Mouse (Mus musculus) forebrain, embryonic 12.5 days (tissue): ENCODE results near the gene Heatr6. TPM values are rescaled to one million over a fixed set of nuclear protein-coding genes. Genes with fewer than 3 reads are reported as not detected.

Source experiments
- ATAC-seq: fragments of 200-750 bp; cut with Nextera tagmentation; 2 replicates; pipeline ENCODE4 v1.8.0; 2017; ENCODE audit warnings: moderate TSS enrichment; ENCODE audit not compliant: low FRiP score
- H3K27ac ChIP-seq: fragments of 300-500 bp; sonication (generic); 2 replicates; pipeline ENCODE4 v1.5.1; 2016; ENCODE audit warnings: mild to moderate bottlenecking
- H3K27me3 ChIP-seq: fragments of 300-500 bp; sonication (generic); 2 replicates; pipeline ENCODE4 v1.6.1; 2016; ENCODE audit warnings: mild to moderate bottlenecking
- H3K36me3 ChIP-seq: fragments of 300-500 bp; sonication (generic); replicated peaks from 2 replicates; pipeline ENCODE4 v1.6.1; 2016; ENCODE audit warnings: mild to moderate bottlenecking
- H3K4me1 ChIP-seq: fragments of 300-500 bp; sonication (generic); 2 replicates; pipeline ENCODE4 v1.6.1; 2016
- H3K4me2 ChIP-seq: fragments of 300-500 bp; sonication (generic); 2 replicates; pipeline ENCODE4 v1.6.1; 2016; ENCODE audit warnings: mild to moderate bottlenecking, moderate library complexity
- H3K4me3 ChIP-seq: fragments of 300-500 bp; sonication (generic); replicated peaks from 2 replicates; pipeline ENCODE4 v1.5.1; 2016; ENCODE audit warnings: mild to moderate bottlenecking
- H3K9ac ChIP-seq: fragments of 300-500 bp; sonication (generic); 2 replicates; pipeline ENCODE4 v1.6.1; 2016; ENCODE audit warnings: mild to moderate bottlenecking
- H3K9me3 ChIP-seq: fragments of 300-500 bp; sonication (generic); 2 replicates; pipeline ENCODE4 v1.6.1; 2016
- WGBS: fragments of 180-500 bp; shearing (Covaris S2); methylation state at CpG from one replicate; pipeline ENCODE4 v1.1.7; 2016; 5-methylcytosine and 5-hydroxymethylcytosine counted together
- polyA plus RNA-seq: library from polyadenylated mRNA; unstranded; fragments of >200 nt; fragmentation: Nextera tagmentation; extraction: Ambion mirVana; gene quantifications from 2 replicates; pipeline ENCODE4 v1.2.1, GENCODE M21; 2016

Gene Heatr6
- polyA plus RNA-seq, 1 experiment from 2014 or later: 34.9 TPM

DNA sequence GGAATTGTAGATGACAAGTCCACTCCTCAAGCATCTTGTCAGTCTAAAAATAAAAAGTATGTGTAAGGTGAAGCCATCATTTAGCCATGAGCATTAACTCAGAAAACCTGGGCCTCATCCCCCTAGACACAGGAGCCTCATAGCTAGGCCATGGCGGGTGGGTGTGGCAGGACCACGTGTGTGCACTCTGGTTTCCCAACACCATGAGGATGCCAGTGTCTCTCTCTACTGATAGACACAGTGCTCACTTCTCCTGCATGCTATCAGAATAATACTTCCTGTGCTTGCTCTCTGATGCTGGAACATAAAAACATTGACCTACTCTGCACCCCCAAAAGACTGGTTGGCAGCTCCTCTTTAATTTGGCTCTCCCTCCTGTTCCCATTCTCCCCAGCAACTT, 17.6 kb upstream of the Heatr6 start:
- no peak overlapping the region for H3K9ac ChIP-seq
- no peak overlapping the region for H3K27ac ChIP-seq
- H3K36me3 ChIP-seq: no peaks in the 10 kb centered on the region
- no peak for ATAC-seq
- 89% methylated on average over 2 of the region's 2 CpGs for WGBS
- no peaks in the 10 kb centered on the region for H3K9me3 ChIP-seq
- H3K4me3 ChIP-seq: no peak overlapping the region
- no peaks in the 10 kb centered on the region for H3K4me1 ChIP-seq
- H3K27me3 ChIP-seq: peaks cover 5% of the 10 kb centered on the region
- H3K4me2 ChIP-seq: no peak overlapping the region

DNA sequence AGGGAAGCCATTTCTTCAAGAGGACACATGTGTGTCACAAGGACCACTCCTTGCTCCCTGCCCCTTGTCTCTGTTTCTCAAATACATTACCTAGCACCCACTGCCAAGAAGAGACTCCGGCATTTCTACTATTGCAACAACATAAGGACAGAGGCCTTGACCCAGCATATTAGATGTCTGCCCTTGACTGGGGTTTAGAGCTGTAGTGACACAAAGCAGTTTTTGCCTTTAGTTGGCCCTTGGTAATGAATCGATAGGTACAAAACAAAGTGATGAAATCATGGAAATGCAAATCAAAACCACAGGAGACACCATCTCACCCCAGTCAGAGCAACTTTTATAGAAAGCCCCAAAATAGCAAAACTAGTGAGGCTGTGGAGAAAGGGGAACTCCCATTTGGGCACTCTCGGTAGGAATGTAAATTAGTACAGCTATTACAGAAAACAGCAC, 16.4 kb upstream of the Heatr6 start:
- 86% methylated on average over 3 of the region's 3 CpGs for WGBS
- Histone ChIP-seq H3K36me3 (no peaks in the 10 kb centered on the region), H3K4me3 (no peak overlapping the region), H3K4me2 (no peak overlapping the region), H3K9ac (no peak overlapping the region), H3K9me3 (no peaks in the 10 kb centered on the region), H3K4me1 (no peaks in the 10 kb centered on the region), H3K27ac (no peak overlapping the region), H3K27me3 (peaks cover 10% of the 10 kb centered on the region)
- no peak for ATAC-seq

DNA sequence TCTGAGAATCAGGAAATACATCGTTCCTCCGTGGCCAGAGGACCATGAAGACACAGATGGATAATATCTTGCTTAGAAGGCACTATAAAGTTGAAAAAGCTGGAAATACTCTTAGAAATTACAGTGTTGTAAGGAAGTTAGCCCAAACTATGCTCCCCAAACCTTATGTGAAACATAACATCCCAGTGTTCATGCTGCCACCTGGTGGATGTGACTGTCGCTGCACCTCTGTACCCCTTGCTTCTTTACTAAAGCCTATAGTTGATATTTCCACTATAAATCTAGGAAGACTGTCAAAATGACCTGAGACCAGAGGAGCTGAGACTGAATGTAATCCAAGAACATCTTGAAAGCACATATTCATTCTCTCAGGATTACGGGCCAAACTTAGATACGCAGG, 14.3 kb upstream of the Heatr6 start:
- no peak overlapping the region for H3K9ac ChIP-seq
- no peak overlapping the region for H3K4me3 ChIP-seq
- H3K27ac ChIP-seq: no peak overlapping the region
- H3K9me3 ChIP-seq: no peaks in the 10 kb centered on the region
- H3K27me3 ChIP-seq: peaks cover 15% of the 10 kb centered on the region
- H3K4me2 ChIP-seq: no peak overlapping the region
- 24% methylated on average over 5 of the region's 5 CpGs for WGBS
- ATAC-seq: no peak
- H3K4me1 ChIP-seq: no peaks in the 10 kb centered on the region
- no peaks in the 10 kb centered on the region for H3K36me3 ChIP-seq

DNA sequence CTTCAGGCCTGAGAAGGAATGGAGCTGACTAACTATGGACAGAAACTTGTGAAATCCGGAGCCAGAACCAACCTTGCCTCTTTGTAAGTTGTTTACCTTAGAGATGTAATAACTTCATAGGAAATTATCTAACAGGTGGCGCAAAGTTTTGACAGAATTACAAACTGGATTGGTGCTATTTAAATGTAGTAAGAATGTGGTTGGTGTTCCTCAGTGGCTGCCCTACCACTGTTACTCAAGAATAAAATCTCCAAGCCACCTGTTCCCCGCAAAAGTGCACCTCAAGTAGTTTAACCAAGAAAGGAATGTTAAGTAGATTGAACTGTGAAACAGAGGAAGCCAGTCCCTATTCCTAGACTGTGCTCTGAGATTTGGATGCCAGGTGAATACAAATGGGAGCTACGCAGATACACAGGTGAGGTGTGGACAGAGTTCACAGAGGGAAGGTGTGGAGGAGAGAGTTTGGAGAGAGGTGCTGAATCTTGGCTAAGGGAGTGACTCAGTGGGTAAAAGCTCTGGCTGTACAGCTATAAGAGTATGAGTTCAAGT, 13.0 kb upstream of the Heatr6 start:
- no peak overlapping the region for H3K4me2 ChIP-seq
- H3K9me3 ChIP-seq: no peaks in the 10 kb centered on the region
- no peaks in the 10 kb centered on the region for H3K4me1 ChIP-seq
- ATAC-seq: no peak
- 84% methylated on average over 4 of the region's 4 CpGs for whole genome bisulfite sequencing
- H3K27ac ChIP-seq: no peak overlapping the region
- H3K9ac ChIP-seq: no peak overlapping the region
- no peak overlapping the region for H3K4me3 ChIP-seq
- peaks cover 15% of the 10 kb centered on the region for H3K27me3 ChIP-seq
- no peaks in the 10 kb centered on the region for H3K36me3 ChIP-seq

DNA sequence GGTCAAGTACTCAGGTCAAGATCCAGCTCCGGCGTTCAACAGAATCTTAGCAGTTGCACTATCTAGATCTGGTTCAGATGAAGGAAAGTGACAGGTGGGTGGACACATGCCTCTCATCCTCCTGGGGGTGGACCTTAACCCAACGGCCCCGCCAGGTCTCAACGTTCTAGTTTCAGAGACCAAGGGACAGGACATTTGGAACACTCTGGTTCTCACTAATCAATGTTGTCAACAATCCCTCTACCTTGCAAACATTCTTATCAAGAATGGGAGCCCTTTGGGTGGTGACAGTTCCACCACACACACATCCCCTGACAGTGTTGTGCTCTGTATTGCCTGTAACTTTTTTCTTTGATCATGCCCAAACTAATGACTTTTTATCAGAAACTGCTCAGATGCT, 11.7 kb upstream of the Heatr6 start:
- Histone ChIP-seq H3K27ac (no peak overlapping the region), H3K4me2 (no peak overlapping the region), H3K9me3 (no peaks in the 10 kb centered on the region), H3K4me3 (no peak overlapping the region), H3K36me3 (no peaks in the 10 kb centered on the region), H3K9ac (no peak overlapping the region), H3K27me3 (peaks cover 26% of the 10 kb centered on the region), H3K4me1 (no peaks in the 10 kb centered on the region)
- no peak for ATAC-seq
- 82% methylated on average over 5 of the region's 5 CpGs for WGBS

DNA sequence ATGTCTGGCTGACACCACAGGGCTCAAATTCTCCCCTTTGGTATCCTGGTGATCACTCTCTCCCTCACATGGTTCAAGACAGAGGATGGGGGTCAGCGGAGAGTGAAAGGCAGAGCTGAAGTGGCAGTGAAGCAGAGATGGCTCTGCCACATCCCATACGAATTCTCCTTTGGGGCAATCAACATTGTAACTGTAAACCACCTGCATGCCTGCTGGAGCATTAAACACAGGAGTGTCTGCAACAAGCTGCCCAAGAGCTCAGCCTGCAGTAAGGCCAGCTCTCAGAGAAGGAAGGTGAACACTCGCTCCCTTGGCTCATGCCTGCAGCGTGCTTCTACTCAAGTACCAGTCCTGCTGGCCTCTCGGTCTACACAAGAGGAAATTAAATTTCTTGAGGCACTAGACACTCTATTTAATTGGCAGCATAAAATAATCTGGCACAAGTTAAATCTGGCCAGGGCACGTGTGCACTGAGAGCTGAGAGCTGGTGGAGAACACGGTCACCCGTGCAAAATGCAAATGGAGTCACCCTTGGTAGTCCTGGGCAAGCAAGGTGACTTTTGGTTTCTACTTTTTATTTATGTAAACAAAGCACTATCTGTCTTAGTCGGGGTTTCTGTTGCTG, 10.7 kb upstream of the Heatr6 start:
- Histone ChIP-seq H3K4me1 (no peaks in the 10 kb centered on the region), H3K9ac (no peak overlapping the region), H3K4me3 (no peak overlapping the region), H3K4me2 (no peak overlapping the region), H3K36me3 (no peaks in the 10 kb centered on the region), H3K27me3 (peaks cover 35% of the 10 kb centered on the region), H3K27ac (no peak overlapping the region), H3K9me3 (no peaks in the 10 kb centered on the region)
- ATAC-seq: no peak
- WGBS: 77% methylated on average over 9 of the region's 9 CpGs

DNA sequence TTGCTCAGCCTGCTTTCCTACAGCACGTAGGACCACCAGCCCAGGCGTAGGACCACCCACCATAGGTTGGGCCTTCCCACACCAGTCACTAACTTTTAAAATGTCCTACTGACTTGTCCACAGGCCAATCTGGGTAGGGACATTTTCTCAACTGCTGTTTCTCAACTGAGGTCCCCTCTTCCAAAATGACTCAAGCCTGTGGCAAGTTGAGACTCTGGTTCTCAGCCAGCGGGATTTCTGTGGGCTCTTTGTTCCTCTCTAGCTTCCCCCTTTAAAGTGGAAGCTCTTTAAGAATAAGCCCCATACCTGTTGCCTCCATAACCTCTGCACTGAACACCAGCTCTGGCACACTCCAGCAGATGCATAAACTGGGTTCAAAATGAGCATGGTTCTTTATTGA, 10.0 kb upstream of the Heatr6 start:
- Histone ChIP-seq H3K4me2 (no peak overlapping the region), H3K27ac (no peak overlapping the region), H3K4me3 (no peak overlapping the region), H3K27me3 (peaks cover 42% of the 10 kb centered on the region), H3K9ac (no peak overlapping the region), H3K36me3 (no peaks in the 10 kb centered on the region), H3K9me3 (no peaks in the 10 kb centered on the region), H3K4me1 (no peaks in the 10 kb centered on the region)
- WGBS: 78% methylated on average over 3 of the region's 3 CpGs
- no peak for ATAC-seq

DNA sequence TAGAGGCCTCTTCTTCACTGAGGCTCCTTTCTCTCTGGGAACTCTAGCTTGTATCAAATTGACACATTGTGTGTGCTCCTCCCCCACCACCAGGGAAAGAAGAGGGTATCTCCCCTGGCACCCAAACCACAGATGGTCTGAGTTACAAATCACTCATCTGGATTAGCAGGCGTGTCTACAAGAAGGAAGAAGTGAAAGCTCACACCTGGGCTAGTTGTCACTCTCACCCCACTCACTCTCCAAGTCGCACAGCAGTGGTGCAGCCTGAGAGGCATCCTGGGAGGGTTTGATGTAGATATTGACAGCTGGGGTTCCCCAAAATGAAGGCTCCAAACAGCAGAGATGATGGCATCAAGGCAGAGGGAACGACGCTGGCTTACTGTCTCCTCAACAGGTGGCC, 7.3 kb upstream of the Heatr6 start:
- Histone ChIP-seq H3K9ac (no peak overlapping the region), H3K4me3 (no peak overlapping the region), H3K36me3 (no peaks in the 10 kb centered on the region), H3K4me2 (no peak overlapping the region), H3K27me3 (peaks cover 39% of the 10 kb centered on the region), H3K4me1 (no peaks in the 10 kb centered on the region), H3K27ac (no peak overlapping the region), H3K9me3 (no peaks in the 10 kb centered on the region)
- WGBS: 75% methylated on average over 4 of the region's 4 CpGs
- ATAC-seq: no peak

DNA sequence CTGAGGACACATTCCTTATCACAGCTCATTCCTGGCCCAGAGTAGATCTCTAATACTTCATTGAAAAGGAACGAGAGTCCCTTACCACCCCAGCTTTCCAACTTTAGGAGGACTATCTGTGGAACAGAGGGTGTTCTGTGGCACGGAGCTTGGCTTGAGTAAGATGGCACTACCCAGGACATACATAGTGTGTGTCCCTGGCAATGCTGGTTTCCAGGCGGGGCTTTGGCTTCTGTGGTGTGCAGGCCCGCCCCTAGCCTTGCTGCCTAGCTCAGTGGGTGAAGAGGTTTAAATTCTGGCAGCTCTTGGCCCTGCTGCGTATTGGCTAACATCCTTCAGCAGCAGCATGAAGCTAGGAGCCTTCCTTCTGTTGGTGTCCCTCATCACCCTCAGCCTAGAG, 6.8 kb upstream of the Heatr6 start, which contains the start of gene Wfdc21:
Gene Wfdc21, plus strand, starts transcription at position 260 of the 400 bp plus-strand sequence.
- H3K4me3 ChIP-seq: no peak within 1 kb of the TSS
- H3K27me3 ChIP-seq: peaks cover 37% of the 10 kb centered on the region
- no peak within 1 kb of the TSS for H3K9ac ChIP-seq
- H3K36me3 ChIP-seq: no peaks in the 10 kb centered on the region
- ATAC-seq: no peak
- no peaks in the 10 kb centered on the region for H3K9me3 ChIP-seq
- H3K27ac ChIP-seq: no peak within 1 kb of the TSS
- no peak within 1 kb of the TSS for H3K4me2 ChIP-seq
- no peaks in the 10 kb centered on the region for H3K4me1 ChIP-seq
- 84% methylated on average over 5 of the region's 5 CpGs for whole genome bisulfite sequencing

DNA sequence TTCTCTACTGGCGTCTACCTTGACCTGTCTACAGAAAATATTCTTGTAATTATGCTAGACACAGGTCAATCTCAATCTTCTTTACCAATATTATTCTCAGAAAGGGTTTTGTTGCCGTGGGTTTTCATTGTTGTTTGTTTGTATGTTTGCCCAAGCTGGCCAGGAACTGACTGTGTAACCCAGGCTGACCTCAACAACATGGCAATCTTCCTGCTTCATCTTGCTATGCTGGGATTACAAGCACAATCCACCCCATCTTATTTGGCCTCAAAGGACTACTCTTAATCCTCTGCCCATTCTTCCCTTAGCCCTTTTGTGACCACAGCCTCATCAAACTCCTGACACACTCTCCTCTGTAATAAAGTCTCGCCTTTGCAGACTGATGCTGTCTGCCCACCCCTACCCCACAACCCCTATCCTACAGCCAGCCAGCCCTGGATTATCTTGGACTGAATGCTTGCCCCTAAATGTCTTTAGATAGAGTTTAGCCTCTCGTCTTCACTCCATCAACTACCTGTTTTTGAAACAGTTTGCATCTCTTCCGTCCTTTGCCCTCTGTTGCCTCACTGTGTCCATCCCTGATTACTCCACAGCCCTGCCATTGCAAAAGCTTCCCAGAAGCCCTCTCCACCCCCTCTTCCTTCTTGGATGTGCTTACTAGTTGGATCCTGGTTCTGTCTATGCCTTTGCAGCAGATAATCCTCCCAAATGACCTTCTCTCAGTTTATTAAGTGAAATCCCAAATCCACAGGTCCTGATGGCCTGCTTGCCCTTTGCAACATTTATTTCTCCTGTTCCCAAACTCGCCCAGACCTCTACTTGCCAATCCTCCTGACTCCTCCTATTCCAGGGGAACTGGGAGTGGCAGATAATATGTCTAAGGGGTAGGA, 5.9 kb upstream of the Heatr6 start:
- no peaks in the 10 kb centered on the region for H3K9me3 ChIP-seq
- H3K27ac ChIP-seq: no peak overlapping the region
- 68% methylated on average over 6 of the region's 6 CpGs for WGBS
- H3K4me3 ChIP-seq: no peak overlapping the region
- peaks cover 44% of the 10 kb centered on the region for H3K27me3 ChIP-seq
- H3K4me1 ChIP-seq: no peaks in the 10 kb centered on the region
- no peak for ATAC-seq
- no peak overlapping the region for H3K9ac ChIP-seq
- H3K36me3 ChIP-seq: no peaks in the 10 kb centered on the region
- no peak overlapping the region for H3K4me2 ChIP-seq

DNA sequence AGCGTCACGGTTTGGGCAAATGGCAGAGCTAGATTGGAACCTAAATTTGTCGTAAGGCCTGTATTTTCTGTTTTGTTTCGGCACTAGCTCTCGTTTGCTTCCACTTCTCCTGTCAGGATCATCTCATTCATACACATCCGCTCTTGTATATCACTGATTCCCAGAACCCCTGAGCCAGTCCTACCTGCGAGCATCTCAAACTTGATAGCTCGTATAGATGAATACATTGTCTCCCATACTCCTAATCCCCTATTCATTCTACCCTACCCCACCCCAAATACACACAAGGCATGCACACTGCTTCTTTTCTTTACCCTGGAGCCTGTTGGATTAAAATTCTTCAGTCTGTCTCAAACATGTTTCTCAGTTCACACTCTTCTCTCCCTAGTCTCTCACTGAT, 731 bp downstream of the Heatr6 start:
- Histone ChIP-seq H3K4me3 (peak overlapping the region; percentile 85), H3K4me1 (peaks cover 13% of the 10 kb centered on the region), H3K9me3 (no peaks in the 10 kb centered on the region), H3K9ac (peak overlapping the region; percentile 81), H3K27me3 (peaks cover 10% of the 10 kb centered on the region; the same call in 1 of the 2 replicates), H3K27ac (peak overlapping the region; percentile 87), H3K4me2 (peak overlapping the region; percentile 62), H3K36me3 (peaks cover 34% of the 10 kb centered on the region)
- peak; percentile 27; the same call in 1 of the 2 replicates for ATAC-seq
- WGBS: 3% methylated on average over 8 of the region's 8 CpGs

DNA sequence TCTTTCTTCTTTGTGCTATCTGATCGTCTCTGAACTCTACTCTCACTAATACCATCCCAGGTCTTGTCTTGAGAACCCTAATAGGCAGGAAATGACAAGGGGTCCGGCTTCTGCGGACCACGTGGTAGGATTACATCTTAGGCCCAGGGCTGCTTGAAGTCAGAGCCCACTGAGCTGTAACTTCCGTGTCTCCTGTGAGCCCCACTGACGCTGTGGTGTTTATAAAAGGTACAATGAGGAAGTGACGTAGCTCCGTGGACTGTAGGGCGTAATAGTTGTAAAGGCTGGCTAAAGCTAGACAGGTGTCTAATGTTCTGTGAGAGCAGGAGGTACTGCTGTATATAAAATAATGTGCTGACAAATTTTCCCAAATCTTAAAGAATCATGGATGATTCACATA, 13.8 kb downstream of the Heatr6 start:
- Histone ChIP-seq H3K36me3 (peaks cover 98% of the 10 kb centered on the region), H3K9ac (no peak overlapping the region), H3K9me3 (no peaks in the 10 kb centered on the region), H3K27ac (no peak overlapping the region), H3K27me3 (no peaks in the 10 kb centered on the region), H3K4me1 (no peaks in the 10 kb centered on the region), H3K4me3 (no peak overlapping the region), H3K4me2 (no peak overlapping the region)
- ATAC-seq: no peak
- 93% methylated on average over 9 of the region's 9 CpGs for WGBS
